Mouse (Mus musculus) megakaryocyte progenitor cell, adult 5-6 weeks (primary cell): ENCODE measurements around the gene Tmod3. TPM values are rescaled to one million over a fixed set of nuclear protein-coding genes. Genes with fewer than 3 reads are reported as not detected.

Experiments
- ATAC-seq: replicated peaks from 2 replicates; pipeline ENCODE4 v1.8.0; 2016; ENCODE audit warnings: mild to moderate bottlenecking, moderate TSS enrichment, inconsistent platforms; ENCODE audit not compliant: poor library complexity
- total RNA-seq, 2 experiments: library from RNA; stranded (forward) in 1 of 2; stranded (reverse) in 1 of 2; fragments of 157-497, 149-512 nt in 1 of 2; fragments of 200-1000 nt in 1 of 2; gene quantifications; 2 replicates each; pipeline versions ENCODE4 v1.2.3 to v1.2.4; 2015 to 2017

Gene Tmod3
- total RNA-seq, 2 experiments from 2014 or later, result 55.9 to 58.7 TPM

DNA sequence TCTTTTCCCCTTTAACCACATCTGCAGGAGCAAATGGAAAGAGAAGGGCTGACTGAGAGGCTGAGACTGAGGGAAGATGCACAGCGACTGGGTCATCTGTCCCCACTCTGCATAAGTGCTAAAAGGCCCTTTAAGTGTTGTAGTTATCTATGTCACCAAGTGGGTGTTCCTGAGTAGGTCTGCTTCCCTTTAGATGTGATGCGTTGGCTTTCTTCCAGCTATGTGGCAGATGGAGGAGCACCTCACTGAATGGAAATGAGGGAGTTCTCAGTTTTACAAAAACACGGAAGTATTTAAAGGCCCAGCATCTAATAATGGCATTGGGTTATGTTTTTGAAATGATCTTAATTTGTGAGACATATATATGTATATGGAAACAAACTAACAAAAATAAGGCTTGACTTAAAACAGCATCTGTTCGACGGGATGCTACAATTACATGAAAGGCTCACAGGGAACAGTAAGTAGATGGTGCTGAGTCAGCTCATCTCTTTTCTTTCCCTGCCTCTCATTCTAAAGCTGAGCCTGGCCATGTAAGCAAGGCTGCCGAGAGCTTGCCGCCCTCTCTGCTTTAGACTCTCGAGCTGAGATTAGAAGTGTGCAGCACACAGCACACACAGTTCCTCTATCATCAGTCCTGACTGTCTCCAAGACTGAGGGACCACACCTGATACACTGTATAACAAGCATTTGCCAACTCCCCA is 48.1 kb downstream of the Tmod3 start:
- no peak for ATAC-seq

DNA sequence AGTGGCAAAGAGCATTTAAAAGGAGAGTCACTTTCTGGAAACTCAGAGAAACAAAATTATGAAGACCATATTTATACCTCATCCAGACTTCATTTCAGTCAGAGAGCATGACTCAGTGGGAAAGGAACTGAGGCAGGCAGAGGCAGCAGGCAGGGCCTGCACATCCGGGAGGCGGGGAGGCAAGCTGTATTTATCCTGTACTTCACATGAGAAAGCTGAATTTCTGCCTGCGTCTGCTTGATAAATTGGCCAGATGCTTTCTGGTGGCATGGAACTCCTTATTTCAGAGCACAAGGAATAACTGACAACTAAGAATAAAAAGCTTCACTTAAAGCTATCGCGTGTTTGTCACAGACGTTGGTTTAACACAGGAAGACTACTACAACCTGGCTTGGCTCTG is 55.1 kb downstream of the Tmod3 start:
- no peak for ATAC-seq

DNA sequence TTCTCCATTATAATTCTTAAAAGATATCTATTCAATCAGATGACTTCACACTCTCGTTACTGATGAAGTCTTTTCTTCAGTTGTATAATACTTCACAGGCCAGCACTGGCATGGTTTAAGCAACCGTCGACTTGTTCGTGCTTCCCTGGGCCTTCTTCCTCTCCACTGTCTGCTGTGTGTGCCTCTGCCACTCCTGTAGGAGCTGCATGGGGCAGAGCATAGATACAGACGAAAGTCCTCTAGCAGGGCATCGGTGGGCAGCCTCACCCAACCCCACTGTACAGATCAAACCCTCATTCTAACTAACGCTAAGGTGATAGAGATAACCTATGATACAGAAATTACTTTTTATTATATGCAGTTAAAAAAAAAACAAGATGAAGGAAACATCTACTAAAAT is 60.9 kb downstream of the Tmod3 start:
- no peak for ATAC-seq

DNA sequence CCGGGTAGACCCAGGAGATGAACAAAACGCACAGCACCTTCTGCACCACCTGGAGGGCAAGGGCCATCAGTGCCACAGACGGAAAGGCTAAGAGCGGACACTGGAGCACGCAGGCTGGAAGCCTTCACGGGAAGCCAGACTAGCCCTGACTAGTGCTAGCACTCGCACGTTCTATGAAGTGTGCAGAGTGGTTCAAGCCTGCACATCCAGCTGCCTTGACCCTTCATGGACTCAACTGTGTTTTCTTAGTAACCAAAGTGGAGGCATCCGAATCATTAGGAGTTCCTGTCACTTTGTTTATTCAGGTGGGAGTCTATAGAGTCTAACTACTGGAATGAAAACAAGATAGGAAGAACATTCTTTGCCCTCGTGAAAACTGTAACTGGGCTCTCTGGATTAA is 63.5 kb downstream of the Tmod3 start:
- ATAC-seq, result no peak

GRCm38 (mm10) chr9:75494407-75495005 is 65.0 kb downstream of the Tmod3 start:
- ATAC-seq, result no peak

GRCm38 (mm10) chr9:75488255-75488654 is 71.2 kb downstream of the Tmod3 start:
- ATAC-seq, result peak; percentile 60

DNA sequence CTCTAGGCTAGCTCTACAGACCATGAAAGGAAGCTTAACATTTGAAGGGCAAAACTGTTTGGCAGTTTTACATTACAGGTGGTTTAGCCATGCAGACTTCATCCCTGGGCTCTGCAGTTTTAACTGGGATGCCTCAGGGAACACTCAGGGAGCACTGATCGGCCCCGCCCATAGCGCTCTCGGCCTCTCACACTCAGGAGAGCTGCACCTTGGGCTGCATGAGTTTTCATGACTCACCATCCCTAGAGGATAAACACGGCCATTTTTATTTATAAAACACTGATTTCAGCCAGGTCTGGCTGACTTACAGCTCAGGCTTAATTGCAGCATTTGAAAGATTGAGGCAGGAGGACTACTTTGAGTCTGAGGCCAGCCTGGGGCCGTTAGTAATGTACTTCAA is 74.2 kb downstream of the Tmod3 start:
- no peak for ATAC-seq

DNA sequence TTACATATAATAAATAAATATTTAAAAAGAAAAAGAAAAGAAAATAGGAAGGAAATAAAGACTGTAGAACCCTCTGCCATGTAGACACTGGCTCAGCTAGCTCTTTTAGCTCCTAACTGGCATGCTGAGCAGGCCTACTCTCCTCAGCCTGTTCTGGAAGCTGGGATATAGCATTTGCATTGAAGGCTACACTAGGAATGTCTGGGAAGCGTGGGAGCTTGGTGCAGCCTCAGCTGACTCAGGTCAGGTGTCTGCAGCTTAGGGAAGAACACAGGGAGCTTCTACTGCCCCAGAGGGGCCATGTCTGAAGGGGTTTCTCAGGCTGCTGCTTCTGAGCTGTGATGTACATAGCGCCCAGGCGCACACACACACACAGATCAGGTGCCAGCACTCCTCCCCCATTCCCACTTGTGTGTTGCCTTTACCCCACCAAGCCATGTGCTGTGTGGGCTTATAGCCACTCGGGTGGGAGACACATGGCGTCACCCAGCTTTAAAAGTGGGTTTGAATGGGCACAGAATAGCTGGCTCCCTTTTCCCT is 78.9 kb downstream of the Tmod3 start:
- no peak for ATAC-seq

GRCm38 (mm10) chr9:75479106-75479725 is 80.2 kb downstream of the Tmod3 start:
- no peak for ATAC-seq

- ATAC-seq, result peak; percentile 88
Observed at GRCm38 (mm10) chr9:75477212-75477611, 82.2 kb downstream of the Tmod3 start.

DNA sequence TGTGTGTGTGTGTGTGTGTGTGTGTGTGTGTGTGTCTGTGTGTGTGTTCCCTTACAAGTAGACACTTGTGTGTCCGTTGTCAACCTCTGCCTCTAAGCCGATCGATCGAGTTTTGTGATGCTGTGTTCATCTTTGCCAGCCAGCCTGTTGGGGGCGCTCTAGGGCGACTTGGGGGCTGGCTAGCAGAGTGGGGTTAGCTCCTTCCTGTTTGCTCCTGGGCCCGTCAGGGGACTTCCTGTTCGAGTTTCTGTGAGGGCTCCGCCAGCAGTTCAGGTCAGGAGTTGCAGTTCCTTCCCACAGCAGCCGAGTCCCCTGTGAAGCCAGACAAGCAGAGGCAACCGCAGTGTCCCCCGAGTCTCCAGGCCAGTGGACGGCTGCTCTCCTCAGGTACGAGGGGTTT is 91.2 kb downstream of the Tmod3 start:
- ATAC-seq, result peak; percentile 96

- ATAC-seq, result no peak
Observed at GRCm38 (mm10) chr9:75467581-75467980, 91.9 kb downstream of the Tmod3 start.

- peak; percentile 49; the same call in 1 of the 2 replicates for ATAC-seq
Observed at GRCm38 (mm10) chr9:75466641-75467040, 92.8 kb downstream of the Tmod3 start.

DNA sequence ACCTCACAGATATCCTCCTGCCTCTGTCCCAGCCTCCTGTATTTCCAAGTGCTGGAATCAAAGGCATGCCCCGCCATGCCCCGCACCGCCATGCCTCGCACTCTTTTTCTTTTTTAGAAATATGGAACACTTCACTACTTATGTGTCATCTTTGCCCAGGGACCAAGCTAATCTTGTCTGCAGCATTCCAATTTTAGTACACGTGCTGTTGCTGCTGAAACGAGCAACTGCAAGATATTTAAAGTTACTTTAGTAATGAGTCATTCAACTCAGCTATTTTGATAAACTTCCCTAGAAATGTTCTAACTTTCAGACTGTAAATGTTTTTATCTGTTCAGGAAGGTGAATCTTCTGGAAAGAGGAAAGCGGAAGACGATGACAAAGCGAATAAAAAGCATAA is 93.6 kb downstream of the Tmod3 start:
- no peak for ATAC-seq

GRCm38 (mm10) chr9:75463050-75463660 is 96.3 kb downstream of the Tmod3 start:
- no peak for ATAC-seq

GRCm38 (mm10) chr9:75455684-75456083 is 103.8 kb downstream of the Tmod3 start:
- ATAC-seq, result no peak

DNA sequence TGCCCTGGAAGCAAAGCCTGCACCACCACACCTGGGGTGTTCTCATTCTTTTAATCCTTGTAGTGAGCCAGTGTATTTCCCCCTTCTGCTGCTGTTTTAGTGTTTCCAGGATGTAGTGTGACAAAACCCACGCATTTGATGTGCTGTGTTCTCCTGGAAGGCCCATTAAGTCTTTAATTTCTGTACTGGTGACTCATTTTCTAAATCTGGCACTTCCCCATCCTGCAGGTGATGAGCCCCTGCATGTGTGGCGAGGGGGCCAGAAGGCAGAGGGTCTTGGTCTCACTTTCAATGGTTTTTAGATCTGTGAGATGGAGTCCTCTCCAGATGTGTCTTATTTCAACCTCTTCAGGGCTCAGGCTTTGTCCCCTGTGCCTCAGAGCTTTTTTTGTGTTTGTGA is 105.5 kb downstream of the Tmod3 start:
- ATAC-seq, result no peak

GRCm38 (mm10) chr9:75448021-75448420 is 111.4 kb downstream of the Tmod3 start:
- no peak for ATAC-seq
